Mouse (Mus musculus) splenic B cell, adult 2 months (primary cell): ENCODE measurements around the gene Usp7.

ENCODE experiments used
- DNase-seq: peaks from one replicate; pipeline ENCODE4 v3.0.0-alpha.2; 2011; ENCODE audit warnings: low read depth, low spot score
- H3K27me3 ChIP-seq: 2 replicates; pipeline ENCODE4 v1.6.1; 2012; ENCODE audit warnings: mild to moderate bottlenecking, low read length, moderate library complexity, mixed read lengths; ENCODE audit not compliant: control insufficient read depth, poor library complexity, insufficient read depth, severe bottlenecking
- H3K36me3 ChIP-seq: 2 replicates; pipeline ENCODE4 v1.6.1; 2012; ENCODE audit warnings: mild to moderate bottlenecking, low read length, moderate library complexity, mixed read lengths; ENCODE audit not compliant: control insufficient read depth, poor library complexity, insufficient read depth, severe bottlenecking

Usp7 gene

DNA sequence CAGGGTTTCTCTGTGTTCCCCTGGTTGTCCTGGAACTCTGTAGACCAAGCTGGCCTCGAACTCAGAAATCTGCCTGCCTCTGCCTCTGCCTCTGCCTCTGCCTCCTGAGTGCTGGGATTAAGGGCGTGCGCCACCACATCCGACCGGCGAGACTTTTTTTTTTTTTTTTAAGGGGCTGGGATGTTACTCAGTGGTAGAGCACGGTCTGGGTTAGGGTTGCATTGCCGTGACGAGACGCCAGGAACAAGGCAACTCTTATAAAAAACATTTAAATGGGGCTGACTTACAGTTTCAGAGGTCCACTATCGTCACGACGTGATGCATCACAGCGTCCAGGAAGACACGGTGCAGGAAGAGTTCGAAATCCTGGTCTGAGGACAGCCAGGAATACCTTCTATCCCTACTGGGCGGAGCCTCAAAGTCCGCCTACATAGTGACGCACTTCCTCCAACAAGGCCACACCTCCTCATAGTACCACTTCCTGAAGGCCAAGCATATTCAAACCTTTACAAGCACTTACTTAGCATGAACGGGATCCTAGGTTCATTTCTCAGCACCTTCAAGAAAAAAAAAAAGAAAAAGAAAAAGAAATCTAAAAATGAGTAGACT, at the start of gene Usp7:
Usp7 (minus strand) TSS at position 360 of the 609 bp plus-strand sequence.
- Histone ChIP-seq H3K27me3 (no peaks in the 10 kb centered on the region), H3K36me3 (no peaks in the 10 kb centered on the region)
- no peak for DNase-seq

- DNase-seq: no peak
- H3K27me3 ChIP-seq: no peaks in the 10 kb centered on the region
- peaks cover 9% of the 10 kb centered on the region for H3K36me3 ChIP-seq
Measured at GRCm38 (mm10) chr16:8840557-8840956, 48.4 kb upstream of the Usp7 start.

DNA sequence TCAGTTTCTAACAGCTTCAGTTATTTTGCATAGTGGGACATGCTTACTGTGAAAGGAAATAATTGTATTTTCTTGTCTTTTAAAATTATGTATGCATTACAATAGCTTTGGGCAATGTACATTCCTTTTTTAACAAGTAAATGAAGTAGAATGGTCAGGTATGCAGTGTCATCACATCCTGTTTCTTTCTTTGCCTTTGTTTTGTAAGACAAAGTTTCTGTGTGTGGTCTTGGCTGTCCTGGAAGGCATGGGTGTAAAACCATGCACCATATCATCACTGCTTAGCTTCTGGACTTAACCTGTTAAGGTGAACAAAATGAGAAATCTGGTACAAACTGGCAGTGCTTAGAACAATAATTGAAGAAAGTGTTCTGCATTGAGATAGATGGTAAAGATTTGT, 46.8 kb upstream of the Usp7 start:
- Histone ChIP-seq H3K36me3 (peaks cover 12% of the 10 kb centered on the region), H3K27me3 (no peaks in the 10 kb centered on the region)
- DNase-seq: no peak

DNA sequence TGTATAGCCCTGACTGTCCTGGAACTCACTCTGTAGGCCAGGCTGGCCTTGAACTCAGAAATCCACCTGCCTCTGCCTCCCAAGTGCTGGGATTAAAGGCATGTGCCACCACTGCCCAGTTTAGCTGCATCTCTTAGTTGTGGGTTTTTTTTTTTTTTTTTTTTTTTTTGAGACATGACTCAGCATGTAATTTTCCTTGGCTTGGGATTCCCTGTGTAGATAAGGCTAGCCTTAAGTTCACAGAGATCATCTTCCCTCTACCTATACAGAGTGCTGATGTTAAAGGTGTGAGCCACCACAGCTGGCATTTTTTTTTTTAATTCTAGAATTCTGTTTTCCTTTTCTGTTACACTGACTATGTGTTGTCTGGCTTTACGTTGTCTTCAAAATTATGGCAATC, 45.5 kb upstream of the Usp7 start:
- Histone ChIP-seq H3K27me3 (no peaks in the 10 kb centered on the region), H3K36me3 (peaks cover 5% of the 10 kb centered on the region; the same call in 1 of the 2 replicates)
- no peak for DNase-seq

DNA sequence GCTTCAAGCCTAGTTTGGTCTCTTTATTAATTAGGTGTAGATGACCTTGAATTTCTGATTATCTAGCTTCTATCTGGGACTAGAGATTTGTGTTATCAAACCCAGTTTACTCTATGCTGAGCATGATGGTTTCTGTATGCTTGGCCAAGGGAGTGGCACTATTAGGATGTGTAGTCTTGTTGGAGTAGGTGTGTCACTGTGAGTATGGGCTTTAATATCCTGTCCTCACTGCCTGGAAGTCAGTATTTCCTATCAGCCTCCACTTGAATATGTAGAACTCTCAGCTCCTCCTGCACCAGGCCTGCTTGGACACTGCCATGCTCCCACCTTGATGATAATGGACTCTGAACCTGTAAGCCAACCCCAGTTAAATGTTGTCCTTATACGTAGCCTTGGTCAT, 44.8 kb upstream of the Usp7 start:
- no peak for DNase-seq
- Histone ChIP-seq H3K27me3 (no peaks in the 10 kb centered on the region), H3K36me3 (peaks cover 5% of the 10 kb centered on the region; the same call in 1 of the 2 replicates)

DNA sequence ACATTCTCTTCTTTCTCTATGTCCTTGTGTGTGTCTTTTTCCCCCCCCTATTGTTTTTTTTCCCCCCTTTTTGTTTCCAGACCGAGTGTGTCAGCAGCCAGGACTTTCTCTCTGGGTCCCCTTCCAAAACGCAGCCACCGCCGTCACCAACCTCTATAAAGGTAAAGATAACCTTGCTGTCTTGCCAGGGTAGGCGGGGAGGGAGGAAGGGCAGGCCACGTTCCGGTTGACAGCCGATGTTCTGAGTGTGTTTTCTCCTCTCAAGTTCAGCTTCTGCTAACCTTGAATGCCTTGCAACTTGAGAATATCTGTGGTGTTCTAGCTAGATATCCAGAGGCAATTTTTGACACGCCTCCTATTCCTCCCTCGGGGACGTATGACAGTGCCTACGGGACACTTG, 39.1 kb upstream of the Usp7 start:
- H3K27me3 ChIP-seq: no peaks in the 10 kb centered on the region
- DNase-seq: peak; percentile 53
- H3K36me3 ChIP-seq: peaks cover 4% of the 10 kb centered on the region

DNA sequence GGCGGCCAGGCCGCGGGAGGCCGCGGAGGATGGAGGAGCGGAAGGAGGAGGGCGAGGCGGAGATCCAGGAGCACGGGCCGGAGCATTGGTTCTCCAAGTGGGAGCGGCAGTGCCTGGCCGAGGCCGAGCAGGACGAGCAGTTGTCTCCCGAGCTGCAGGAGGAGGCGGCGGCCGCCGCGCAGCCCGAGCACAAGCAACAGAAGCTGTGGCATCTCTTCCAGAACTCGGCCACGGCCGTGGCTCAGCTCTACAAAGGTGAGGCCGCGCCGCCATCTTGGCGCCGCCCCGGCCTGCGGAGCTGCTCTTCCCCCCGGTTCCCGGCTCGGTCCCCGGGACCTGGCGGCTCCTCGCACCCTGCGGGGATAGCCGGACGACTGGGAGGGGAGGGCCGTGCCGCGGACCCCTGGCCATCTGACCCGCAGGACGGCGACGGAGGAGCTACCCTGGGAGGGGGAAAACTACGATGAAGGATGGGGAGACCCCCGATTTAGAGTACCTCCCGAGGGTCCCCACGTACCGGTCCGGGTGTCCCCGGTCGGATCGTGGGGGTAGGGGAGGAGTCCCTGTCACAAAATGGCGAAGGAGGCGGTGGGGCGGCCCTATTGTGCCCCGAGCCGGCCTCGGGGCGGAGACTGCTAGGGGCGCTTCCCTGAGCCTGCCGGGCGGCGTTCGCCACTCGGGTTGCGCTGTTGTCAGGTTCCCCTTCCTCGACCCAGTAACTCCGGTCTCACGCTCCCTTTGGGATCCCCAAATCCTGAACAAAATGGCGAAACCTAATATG, 38.5 kb upstream of the Usp7 start:
- DNase-seq: peak; percentile 72

DNA sequence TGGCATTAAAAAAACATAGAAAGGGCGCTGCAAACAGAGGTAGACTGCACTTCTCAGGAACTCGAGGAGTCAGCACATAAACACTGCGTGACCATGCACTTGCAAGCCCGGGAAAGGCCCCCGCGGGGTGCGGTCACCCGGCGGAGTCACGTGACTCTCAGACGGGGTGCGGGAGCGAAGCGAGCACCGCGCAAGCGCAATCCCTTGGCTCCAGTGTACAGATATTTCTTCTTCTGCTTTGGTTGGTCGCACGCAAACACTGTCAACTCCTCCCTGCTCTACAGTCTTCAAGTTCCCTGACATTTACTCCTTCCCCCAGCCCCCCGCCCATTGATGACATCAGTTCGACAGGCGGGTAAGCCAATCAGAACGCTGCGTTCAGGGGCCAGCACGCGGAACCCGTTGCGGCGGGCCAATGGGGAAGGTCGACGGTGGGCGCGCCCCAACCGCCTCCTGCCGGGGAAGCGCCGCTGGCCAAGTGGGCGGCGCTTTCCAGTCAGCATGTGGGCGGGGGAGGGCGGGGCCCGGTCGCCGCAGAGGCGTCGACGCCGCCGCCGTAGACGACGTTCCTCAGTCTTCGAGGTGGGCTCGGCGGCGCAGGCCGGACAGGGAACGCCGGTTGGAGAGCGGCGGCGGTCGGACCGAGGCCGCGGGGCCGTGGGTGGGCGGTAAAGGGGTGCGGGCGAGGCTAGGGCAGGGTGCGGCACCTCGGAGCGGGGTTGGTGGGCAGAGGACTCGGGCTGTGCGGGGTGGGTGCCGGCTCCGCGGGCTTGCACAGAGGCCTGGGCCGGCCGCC, 37.7 kb upstream of the Usp7 start, which contains the start of gene 1810013L24Rik:
1810013L24Rik (plus strand) TSS at position 537 of the 796 bp plus-strand sequence.
- DNase-seq: peak; percentile 99
- H3K27me3 ChIP-seq: no peaks in the 10 kb centered on the region
- H3K36me3 ChIP-seq: no peaks in the 10 kb centered on the region; the same call in 1 of the 2 replicates

More for the DNA sequence above, 38.5 kb upstream of the Usp7 start:
- peaks cover 4% of the 10 kb centered on the region for H3K36me3 ChIP-seq
- H3K27me3 ChIP-seq: no peaks in the 10 kb centered on the region

DNA sequence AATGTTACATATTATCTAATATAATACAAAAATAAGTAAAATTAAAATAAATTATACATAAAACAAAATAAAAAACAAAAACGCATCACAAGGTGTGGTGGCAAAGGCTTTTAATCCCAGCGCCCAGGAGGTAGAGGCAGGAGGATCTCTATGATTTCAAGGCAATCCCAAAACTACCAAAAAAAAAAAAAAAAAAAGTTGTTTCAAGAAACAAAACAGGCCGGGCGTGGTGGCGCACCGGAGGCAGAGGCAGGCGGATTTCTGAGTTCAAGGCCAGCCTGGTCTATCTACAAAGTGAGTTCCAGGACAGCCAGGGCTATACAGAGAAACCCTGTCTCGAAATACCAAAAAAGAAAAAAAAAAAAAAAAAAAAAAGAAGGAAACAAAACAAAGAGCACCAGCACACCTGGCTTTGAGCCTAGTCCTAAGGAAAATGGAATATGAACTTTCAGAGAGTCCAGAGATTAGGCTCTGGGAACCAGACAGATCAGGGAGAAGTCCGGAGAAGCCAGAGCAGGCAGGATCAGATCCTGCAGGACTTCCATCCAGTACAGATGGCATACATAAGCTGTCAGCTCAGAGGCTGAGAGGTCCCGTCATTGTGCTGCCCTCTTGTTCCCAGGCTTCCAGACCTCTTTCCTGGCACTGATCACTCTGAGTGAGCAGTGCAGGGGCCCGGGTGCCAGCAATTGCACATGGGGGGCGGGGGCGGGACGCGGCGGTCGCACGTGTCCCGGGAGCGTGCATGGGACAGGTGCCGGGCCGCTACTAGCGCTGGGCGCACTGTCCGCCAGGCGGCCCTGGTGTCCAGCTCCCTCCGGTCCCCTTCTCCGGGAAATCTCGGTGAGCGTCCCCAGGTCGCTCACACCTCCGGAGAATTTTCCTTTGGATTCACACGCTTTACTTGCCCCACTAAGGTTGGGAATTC, 36.8 kb upstream of the Usp7 start:
- Histone ChIP-seq H3K27me3 (no peaks in the 10 kb centered on the region), H3K36me3 (no peaks in the 10 kb centered on the region; the same call in 1 of the 2 replicates)
- no peak for DNase-seq

GRCm38 (mm10) chr16:8827366-8827765, 35.3 kb upstream of the Usp7 start:
- H3K27me3 ChIP-seq: no peaks in the 10 kb centered on the region
- DNase-seq: no peak
- no peaks in the 10 kb centered on the region; the same call in 1 of the 2 replicates for H3K36me3 ChIP-seq

DNA sequence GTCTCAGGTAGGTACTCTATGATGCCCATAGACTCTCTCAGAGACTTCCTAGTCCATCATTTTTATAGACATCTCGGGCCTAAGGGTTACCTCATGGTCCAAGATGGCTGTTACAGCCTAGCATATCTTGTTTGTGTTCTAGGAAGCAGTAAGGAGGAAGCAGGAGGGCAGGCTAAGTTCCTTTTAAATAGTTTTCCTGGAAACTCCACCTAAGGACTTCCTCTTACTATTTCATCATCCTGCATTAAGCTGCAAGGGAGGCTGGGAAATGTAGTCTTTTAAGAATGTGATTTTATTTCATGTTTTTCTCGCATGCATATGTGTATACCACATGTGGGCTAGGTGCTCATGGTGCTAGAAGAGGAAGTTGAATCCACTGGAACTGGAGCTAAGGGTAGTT, 31.6 kb upstream of the Usp7 start:
- peak; percentile 61 for DNase-seq

DNA sequence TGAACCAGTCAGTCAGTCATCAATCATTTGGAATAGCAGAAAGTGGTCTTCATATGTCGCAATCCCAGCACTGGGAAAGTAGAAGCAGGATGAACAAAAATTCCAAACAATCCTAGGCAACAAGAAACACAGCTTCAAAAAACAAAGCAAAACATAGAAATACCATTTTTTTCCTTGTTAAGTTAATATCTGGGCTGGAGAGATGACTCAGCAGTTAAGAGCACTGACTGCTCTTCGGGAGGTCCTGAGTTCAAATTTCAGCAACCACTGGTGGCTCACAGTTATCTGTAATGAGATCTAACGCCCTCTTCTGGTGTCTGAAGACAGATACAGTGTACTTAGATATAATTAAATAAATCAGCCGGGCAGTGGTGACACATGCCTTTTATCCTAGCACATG, 30.5 kb upstream of the Usp7 start:
- no peak for DNase-seq
- no peaks in the 10 kb centered on the region for H3K27me3 ChIP-seq
- no peaks in the 10 kb centered on the region for H3K36me3 ChIP-seq

More for the DNA sequence above, 31.6 kb upstream of the Usp7 start:
- H3K36me3 ChIP-seq: no peaks in the 10 kb centered on the region
- H3K27me3 ChIP-seq: no peaks in the 10 kb centered on the region

- DNase-seq: no peak
- Histone ChIP-seq H3K27me3 (no peaks in the 10 kb centered on the region), H3K36me3 (no peaks in the 10 kb centered on the region)
Measured at GRCm38 (mm10) chr16:8821429-8821828, 29.3 kb upstream of the Usp7 start.

DNA sequence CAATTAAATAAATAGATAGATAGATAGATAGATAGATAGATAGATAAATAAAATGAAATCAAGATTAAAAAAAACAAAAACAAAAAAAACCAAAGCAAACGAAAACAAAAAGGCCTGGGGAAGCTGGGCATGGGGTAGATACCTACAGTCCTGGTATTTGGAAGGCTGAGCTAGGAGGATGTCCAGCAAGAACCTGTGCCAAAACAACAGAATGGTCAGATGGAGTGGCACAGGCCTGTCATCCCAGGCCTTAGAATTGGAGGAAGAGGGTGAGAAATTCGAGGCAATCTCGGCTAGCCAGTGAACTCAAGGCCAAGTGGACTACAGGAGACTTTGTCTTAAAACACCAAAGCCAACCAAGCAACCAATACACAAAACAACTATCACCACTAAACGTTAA, 25.8 kb upstream of the Usp7 start:
- H3K36me3 ChIP-seq: no peaks in the 10 kb centered on the region
- H3K27me3 ChIP-seq: no peaks in the 10 kb centered on the region
- DNase-seq: no peak
